Mouse (Mus musculus) gastrocnemius, adult 8-10 months (tissue): ENCODE results near the gene C1qtnf6. TPM values are rescaled to one million over a fixed set of nuclear protein-coding genes. Genes with fewer than 3 reads are reported as not detected.

Experiments used
- DNase-seq, 2 experiments: peaks; one replicate each; pipeline ENCODE4 v3.0.0; 2022; ENCODE audit warnings: low spot score in 2 of 2
- total RNA-seq, 4 experiments: library from RNA; stranded (reverse); gene quantifications; 2 replicates each; pipeline ENCODE4 v1.2.4; 2022

The C1qtnf6 gene
- total RNA-seq, 4 experiments from 2014 or later: 0.82 to 2.9 (median 1.6) TPM

GRCm38 (mm10) chr15:78546060-78546459 is 14.8 kb upstream of the C1qtnf6 start:
- no peak for DNase-seq

GRCm38 (mm10) chr15:78544561-78545001 is 13.4 kb upstream of the C1qtnf6 start, which contains the start of gene Sstr3:
Sstr3 (minus strand) TSS chr15:78544685.
- no peak for DNase-seq

- DNase-seq: no peak
Measured at GRCm38 (mm10) chr15:78544041-78544440, 12.8 kb upstream of the C1qtnf6 start.

GRCm38 (mm10) chr15:78542767-78543303 is 11.6 kb upstream of the C1qtnf6 start:
- no peak for DNase-seq

GRCm38 (mm10) chr15:78542098-78542766 is 11.0 kb upstream of the C1qtnf6 start:
- DNase-seq: no peak

- no peak for DNase-seq
Measured at GRCm38 (mm10) chr15:78541606-78542005, 10.4 kb upstream of the C1qtnf6 start.

GRCm38 (mm10) chr15:78541036-78541435 is 9.8 kb upstream of the C1qtnf6 start:
- no peak for DNase-seq

GRCm38 (mm10) chr15:78535723-78536421 is 4.7 kb upstream of the C1qtnf6 start:
- DNase-seq: no peak

GRCm38 (mm10) chr15:78533346-78533835 is 2.2 kb upstream of the C1qtnf6 start:
- no peak for DNase-seq

- no peak for DNase-seq
Measured at GRCm38 (mm10) chr15:78532566-78533345, 1.5 kb upstream of the C1qtnf6 start.

- peak; percentile 97 for DNase-seq
Measured at GRCm38 (mm10) chr15:78531901-78532469, 769 bp upstream of the C1qtnf6 start.

GRCm38 (mm10) chr15:78531451-78531720 is 170 bp upstream of the C1qtnf6 start:
- no peak for DNase-seq

- no peak for DNase-seq
Measured at GRCm38 (mm10) chr15:78530141-78530540, 1.1 kb downstream of the C1qtnf6 start.

- peak; percentile 50 to 56 for DNase-seq
Measured at GRCm38 (mm10) chr15:78529428-78529990, 1.7 kb downstream of the C1qtnf6 start.

- DNase-seq: peak in 1 of 2 experiments; percentile 24
Measured at GRCm38 (mm10) chr15:78528726-78529411, 2.3 kb downstream of the C1qtnf6 start.

GRCm38 (mm10) chr15:78527973-78528372 is 3.2 kb downstream of the C1qtnf6 start:
- no peak for DNase-seq

GRCm38 (mm10) chr15:78524163-78524562 is 7.1 kb downstream of the C1qtnf6 start:
- DNase-seq: no peak

- DNase-seq: no peak
Measured at GRCm38 (mm10) chr15:78521892-78522291, 9.3 kb downstream of the C1qtnf6 start.

- no peak for DNase-seq
Measured at GRCm38 (mm10) chr15:78521331-78521730, 9.9 kb downstream of the C1qtnf6 start.

GRCm38 (mm10) chr15:78520112-78520715 is 11.0 kb downstream of the C1qtnf6 start:
- peak in 1 of 2 experiments; percentile 53 for DNase-seq
